In the genomic region with DNA sequence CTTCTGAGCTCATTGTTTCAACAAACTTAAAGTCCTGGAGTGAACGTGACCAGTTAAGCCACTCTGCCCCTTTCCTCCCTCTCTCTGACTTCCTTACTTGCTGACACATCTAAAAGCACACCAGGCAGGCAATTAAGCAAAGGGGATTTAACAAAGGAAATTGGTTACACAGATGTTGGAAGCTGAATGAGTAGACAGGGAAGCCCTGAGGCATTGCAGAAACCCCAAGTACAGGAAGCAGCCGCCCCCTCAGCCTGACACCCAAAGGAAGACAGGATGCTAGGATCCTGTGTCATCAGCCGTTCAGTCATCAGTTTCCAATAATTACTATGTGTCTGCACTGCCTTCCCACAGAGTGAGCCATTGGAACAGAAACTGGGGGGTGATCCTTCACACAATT, we compare ENCODE assay signal across 10 mouse cellular contexts.
A peak's percentile ranks its signal among the peaks of the same experiment; 100 is the strongest.
DNase-seq lines count a peak whose midpoint lies in the region; ATAC-seq and TF ChIP-seq lines count a peak whose summit lies in the region.
"Had no signal": no experiment of that assay in that cellular context is flagged by ENCODE, and none has a peak within 500 bp of the region (broad histone marks: within the 10 kb centered on the region; RNA-seq: fewer than 3 reads in every experiment).

No protein-coding gene starts in this region.

- H3K4me3 ChIP-seq in limb, embryonic 14.5 days (replicated peaks; ENCODE audit: low read length), result no peak overlapping the region
- H3K4me3 ChIP-seq in gastrocnemius, adult 2 months, result no peak overlapping the region
- H3K4me3 ChIP-seq: layer of hippocampus, adult 2 months had no signal

- H3K36me3 ChIP-seq in limb, embryonic 14.5 days (ENCODE audit: control insufficient read depth, insufficient read depth, low read length), result no peaks in the 10 kb centered on the region

- WGBS in limb, embryonic 14.5 days, result 3% methylated on average over 3 of the region's 3 CpGs

- intact Hi-C loops in gastrocnemius, adult 2 months (cut with DNase I), result no loop called here

- peak; percentile 63 for ATAC-seq in limb, embryonic 14.5 days (ENCODE audit: low FRiP score, low read depth)

- no peak overlapping the region for H3K4me2 ChIP-seq in limb, embryonic 14.5 days (replicated peaks; ENCODE audit: low read depth, low read length, severe bottlenecking)

- no peaks in the 10 kb centered on the region for H3K27me3 ChIP-seq in limb, embryonic 14.5 days (ENCODE audit: control insufficient read depth, insufficient read depth, low read length)

- no peaks in the 10 kb centered on the region for H3K4me1 ChIP-seq in limb, embryonic 14.5 days (ENCODE audit: control insufficient read depth, insufficient read depth, low read length)

- H3K27ac ChIP-seq in limb, embryonic 14.5 days (replicated peaks; ENCODE audit: low read depth, low read length), result no peak overlapping the region
- no peak overlapping the region for H3K27ac ChIP-seq in gastrocnemius, adult 2 months
- H3K27ac ChIP-seq: layer of hippocampus, adult 2 months had no signal

- no peak overlapping the region for H3K9ac ChIP-seq in limb, embryonic 14.5 days (ENCODE audit: low read depth, low read length, severe bottlenecking)

- no peak for TF ChIP-seq POLR2A in limb, embryonic 14.5 days (IDR thresholded peaks at IDR 0.05; ENCODE audit: borderline replicate concordance, extremely low read depth, insufficient read depth, insufficient read length)

- DNase-seq in kidney, postnatal 10 days, result peak; percentile 19
- DNase-seq in kidney, adult 8-10 months, result no peak
- DNase-seq in R1 (ENCODE audit: low read depth, low spot score), result peak; percentile 42
- peak; percentile 55 for DNase-seq in embryo, embryonic 10.5 days (ENCODE audit: low spot score)
- peak; percentile 29 for DNase-seq in limb, embryonic 14.5 days (ENCODE audit: low spot score)
- no peak for DNase-seq in gastrocnemius, adult 2 months
- no peak for DNase-seq in adrenal gland, postnatal 4 days (ENCODE audit: low spot score in 2 of 2)
- DNase-seq: cerebellum, adult 11 months; gastrocnemius, postnatal 36 days had no signal

- TF ChIP-seq CTCF in gastrocnemius, adult 2 months (IDR thresholded peaks at IDR 0.05), result no peak

- H3K9me3 ChIP-seq in limb, embryonic 14.5 days (ENCODE audit: control insufficient read depth, low read length), result no peaks in the 10 kb centered on the region

Comparison
In these comparisons a context has a peak if more than half of its experiments do, and no peak if none do; other contexts are left out.
1. DNase-seq: peak in kidney, postnatal 10 days (single experiment), R1 (single experiment), embryo, embryonic 10.5 days (single experiment) and limb, embryonic 14.5 days (single experiment); none in kidney, adult 8-10 months (0 of 2), gastrocnemius, adult 2 months (single experiment) and adrenal gland, postnatal 4 days (0 of 2).